Comparison of ENCODE assay signal across 8 mouse cellular contexts in the genomic region with DNA sequence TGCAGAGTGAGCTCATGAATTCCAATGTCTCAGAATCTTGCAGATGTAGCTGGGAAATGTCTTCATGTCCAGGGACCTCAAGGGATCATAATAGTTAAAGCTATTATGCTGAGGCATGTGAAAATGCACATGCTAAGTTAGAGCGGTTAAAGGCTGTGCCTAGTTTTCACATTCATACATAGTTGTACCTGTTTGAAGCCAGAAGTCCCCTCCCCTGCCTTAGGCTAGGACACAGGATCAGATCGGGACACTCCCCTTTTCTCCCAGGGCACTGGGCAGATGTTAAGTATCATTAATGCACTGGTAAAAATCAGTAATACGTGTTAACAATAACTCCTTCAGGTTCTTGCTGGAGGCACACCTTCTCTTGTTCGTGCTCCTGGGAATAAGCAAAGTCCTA. TPM values are rescaled to one million over a fixed set of nuclear protein-coding genes. Genes with fewer than 3 reads are reported as not detected.
A peak's percentile ranks its signal among the peaks of the same experiment; 100 is the strongest.
DNase-seq lines count a peak whose midpoint lies in the region; ATAC-seq lines count a peak whose summit lies in the region.

No protein-coding gene starts in this region.

- H3K9ac ChIP-seq in kidney, embryonic 15.5 days = peak overlapping the region; percentile 43
- peak overlapping the region; percentile 63 for H3K9ac ChIP-seq in hindbrain, embryonic 16.5 days (ENCODE audit: low read depth, low read length)
- peak overlapping the region; percentile 32 for H3K9ac ChIP-seq in midbrain, embryonic 15.5 days

- whole genome bisulfite sequencing in kidney, embryonic 15.5 days = 68% methylated on average over 4 of the region's 4 CpGs
- WGBS in embryonic facial prominence, embryonic 10.5 days = 65% methylated on average over 4 of the region's 4 CpGs
- WGBS in hindbrain, embryonic 16.5 days = 57% methylated on average over 4 of the region's 4 CpGs
- 63% methylated on average over 4 of the region's 4 CpGs for WGBS in midbrain, embryonic 15.5 days

- H3K4me1 ChIP-seq in kidney, embryonic 15.5 days = peaks cover 6% of the 10 kb centered on the region; the same call in 1 of the 2 replicates
- peaks cover 12% of the 10 kb centered on the region for H3K4me1 ChIP-seq in embryonic facial prominence, embryonic 10.5 days
- H3K4me1 ChIP-seq in hindbrain, embryonic 16.5 days (ENCODE audit: control insufficient read depth, insufficient read depth, low read depth, low read length) = no peaks in the 10 kb centered on the region; the same call in none of the 2 replicates
- peaks cover 13% of the 10 kb centered on the region for H3K4me1 ChIP-seq in midbrain, embryonic 15.5 days

- no peak for DNase-seq in kidney, postnatal 4 days
- DNase-seq in embryonic facial prominence, embryonic 10.5 days (ENCODE audit: low spot score) = no peak
- no peak for DNase-seq in adrenal gland, adult (ENCODE audit: inconsistent age in 2 of 2, low spot score in 1 of 2)
- DNase-seq in spleen, postnatal 4 days (ENCODE audit: low spot score in 2 of 2) = no peak
- no peak for DNase-seq in gastrocnemius, adult 18-20 months (ENCODE audit: low spot score)

- ATAC-seq in kidney, embryonic 15.5 days (replicated peaks; ENCODE audit: low FRiP score) = peak; percentile 51
- ATAC-seq in hindbrain, embryonic 16.5 days = peak; percentile 70
- peak; percentile 78 for ATAC-seq in midbrain, embryonic 15.5 days (replicated peaks)

- no peaks in the 10 kb centered on the region for H3K36me3 ChIP-seq in kidney, embryonic 15.5 days
- H3K36me3 ChIP-seq in embryonic facial prominence, embryonic 10.5 days (replicated peaks) = no peaks in the 10 kb centered on the region
- H3K36me3 ChIP-seq in hindbrain, embryonic 16.5 days (ENCODE audit: control insufficient read depth, insufficient read depth, low read length) = no peaks in the 10 kb centered on the region
- no peaks in the 10 kb centered on the region for H3K36me3 ChIP-seq in midbrain, embryonic 15.5 days (replicated peaks)

- H3K9me3 ChIP-seq in kidney, embryonic 15.5 days (replicated peaks) = no peaks in the 10 kb centered on the region
- no peaks in the 10 kb centered on the region for H3K9me3 ChIP-seq in embryonic facial prominence, embryonic 10.5 days
- H3K9me3 ChIP-seq in hindbrain, embryonic 16.5 days (ENCODE audit: control insufficient read depth, low read length) = no peaks in the 10 kb centered on the region
- no peaks in the 10 kb centered on the region for H3K9me3 ChIP-seq in midbrain, embryonic 15.5 days

- peak overlapping the region; percentile 80 for H3K4me2 ChIP-seq in kidney, embryonic 15.5 days
- H3K4me2 ChIP-seq in hindbrain, embryonic 16.5 days (ENCODE audit: low read length) = peak overlapping the region; percentile 86
- H3K4me2 ChIP-seq in midbrain, embryonic 15.5 days = peak overlapping the region; percentile 79

- peak overlapping the region; percentile 48 for H3K4me3 ChIP-seq in kidney, embryonic 15.5 days (replicated peaks)
- peak overlapping the region; percentile 58 for H3K4me3 ChIP-seq in embryonic facial prominence, embryonic 10.5 days
- peak overlapping the region; percentile 46 for H3K4me3 ChIP-seq in hindbrain, embryonic 16.5 days (ENCODE audit: low read length)
- H3K4me3 ChIP-seq in midbrain, embryonic 15.5 days = peak overlapping the region; percentile 43

- H3K27me3 ChIP-seq in kidney, embryonic 15.5 days = peaks cover 16% of the 10 kb centered on the region
- no peaks in the 10 kb centered on the region for H3K27me3 ChIP-seq in embryonic facial prominence, embryonic 10.5 days (replicated peaks; ENCODE audit: low read depth, poor library complexity, severe bottlenecking)
- H3K27me3 ChIP-seq in hindbrain, embryonic 16.5 days (replicated peaks; ENCODE audit: control insufficient read depth, insufficient read depth, low read length) = no peaks in the 10 kb centered on the region
- H3K27me3 ChIP-seq in midbrain, embryonic 15.5 days (replicated peaks) = peaks cover 7% of the 10 kb centered on the region; the same call in 1 of the 2 replicates

- peak overlapping the region; percentile 22; the same call in 1 of the 2 replicates for H3K27ac ChIP-seq in kidney, embryonic 15.5 days
- H3K27ac ChIP-seq in embryonic facial prominence, embryonic 10.5 days (replicated peaks) = peak overlapping the region; percentile 63; the same call in 1 of the 2 replicates
- 0 out of 2 replicates have a peak overlapping the region, but pooled peaks have one; percentile 21 for H3K27ac ChIP-seq in hindbrain, embryonic 16.5 days (ENCODE audit: low read depth, low read length)
- peak overlapping the region; percentile 24; the same call in 1 of the 2 replicates for H3K27ac ChIP-seq in midbrain, embryonic 15.5 days

RNA-seq across cellular contexts. Expression of gene Tmem14a, which starts 51.6 kb away (rescaled TPM):
- polyA plus RNA-seq in kidney, embryonic 15.5 days (2015; fragmentation: Nextera tagmentation; extraction: Ambion mirVana) = 11.8 and 12.7 TPM in 2 replicates
- polyA plus RNA-seq in embryonic facial prominence, embryonic 10.5 days (2016; fragmentation: Nextera tagmentation; extraction: Ambion mirVana) = 7.9 TPM in 2 replicates
- polyA plus RNA-seq in hindbrain, embryonic 16.5 days (2015; fragmentation: Nextera tagmentation; extraction: Ambion mirVana) = 20.4 and 26.1 TPM in 2 replicates
- 15.5 and 16.3 TPM in 2 replicates for polyA plus RNA-seq in midbrain, embryonic 15.5 days (2015; fragmentation: Nextera tagmentation; extraction: Ambion mirVana)
- 1 to 10 TPM; 1.2 to 1.4 TPM for total RNA-seq in gastrocnemius, adult 18-20 months (2021)
